Mouse (Mus musculus): Measurements from ENCODE around the gene Ptprn2.

The Ptprn2 gene

GRCm38 (mm10) chr12:117213531-117213930 is 728.0 kb downstream of the Ptprn2 start:
- DNase-seq (ENCODE audit: low spot score in 2 of 2): no peak

GRCm38 (mm10) chr12:117214272-117214671 is 728.8 kb downstream of the Ptprn2 start:
- no peak for DNase-seq (ENCODE audit: low spot score in 2 of 2)

- DNase-seq (ENCODE audit: low spot score in 2 of 2): no peak
Observed at GRCm38 (mm10) chr12:117214919-117215318, 729.4 kb downstream of the Ptprn2 start.

- DNase-seq (ENCODE audit: low spot score in 2 of 2): no peak
Observed at GRCm38 (mm10) chr12:117221909-117222308, 736.4 kb downstream of the Ptprn2 start.

- no peak for DNase-seq (ENCODE audit: low spot score in 2 of 2)
Observed at GRCm38 (mm10) chr12:117224036-117224435, 738.5 kb downstream of the Ptprn2 start.

- DNase-seq (ENCODE audit: low spot score in 2 of 2): no peak
Observed at GRCm38 (mm10) chr12:117227236-117227635, 741.7 kb downstream of the Ptprn2 start.

- no peak for DNase-seq (ENCODE audit: low spot score in 2 of 2)
Observed at GRCm38 (mm10) chr12:117229442-117229841, 743.9 kb downstream of the Ptprn2 start.

- DNase-seq (ENCODE audit: low spot score in 2 of 2): no peak
Observed at GRCm38 (mm10) chr12:117230282-117230681, 744.8 kb downstream of the Ptprn2 start.

GRCm38 (mm10) chr12:117231850-117232249 is 746.3 kb downstream of the Ptprn2 start:
- DNase-seq (ENCODE audit: low spot score in 2 of 2): no peak

GRCm38 (mm10) chr12:117235114-117235513 is 749.6 kb downstream of the Ptprn2 start:
- DNase-seq (ENCODE audit: low spot score in 2 of 2): no peak

- no peak for DNase-seq (ENCODE audit: low spot score in 2 of 2)
Observed at GRCm38 (mm10) chr12:117236020-117236734, 750.7 kb downstream of the Ptprn2 start.

- no peak for DNase-seq (ENCODE audit: low spot score in 2 of 2)
Observed at GRCm38 (mm10) chr12:117236981-117237380, 751.5 kb downstream of the Ptprn2 start.

GRCm38 (mm10) chr12:117239927-117240715 is 754.6 kb downstream of the Ptprn2 start:
- no peak for DNase-seq (ENCODE audit: low spot score in 2 of 2)

- DNase-seq (ENCODE audit: low spot score in 2 of 2): no peak
Observed at GRCm38 (mm10) chr12:117242181-117242580, 756.7 kb downstream of the Ptprn2 start.

GRCm38 (mm10) chr12:117245885-117246478 is 760.5 kb downstream of the Ptprn2 start:
- DNase-seq (ENCODE audit: low spot score in 2 of 2): no peak

- no peak for DNase-seq (ENCODE audit: low spot score in 2 of 2)
Observed at GRCm38 (mm10) chr12:117250465-117250864, 764.9 kb downstream of the Ptprn2 start.

GRCm38 (mm10) chr12:117251663-117252425 is 766.3 kb downstream of the Ptprn2 start:
- peak in 1 of 2 experiments; percentile 2 for DNase-seq (ENCODE audit: low spot score in 2 of 2)

- DNase-seq (ENCODE audit: low spot score in 2 of 2): no peak
Observed at GRCm38 (mm10) chr12:117252426-117252779, 766.9 kb downstream of the Ptprn2 start.

GRCm38 (mm10) chr12:117254356-117254755 is 768.8 kb downstream of the Ptprn2 start:
- no peak for DNase-seq (ENCODE audit: low spot score in 2 of 2)

- DNase-seq (ENCODE audit: low spot score in 2 of 2): no peak
Observed at GRCm38 (mm10) chr12:117255325-117255724, 769.8 kb downstream of the Ptprn2 start.

GRCm38 (mm10) chr12:117255776-117256342 is 770.3 kb downstream of the Ptprn2 start:
- DNase-seq (ENCODE audit: low spot score in 2 of 2): no peak

- DNase-seq (ENCODE audit: low spot score in 2 of 2): no peak
Observed at GRCm38 (mm10) chr12:117256849-117257204, 771.3 kb downstream of the Ptprn2 start.
